Mouse (Mus musculus): Measurements from ENCODE around the gene Lalba.

DNA sequence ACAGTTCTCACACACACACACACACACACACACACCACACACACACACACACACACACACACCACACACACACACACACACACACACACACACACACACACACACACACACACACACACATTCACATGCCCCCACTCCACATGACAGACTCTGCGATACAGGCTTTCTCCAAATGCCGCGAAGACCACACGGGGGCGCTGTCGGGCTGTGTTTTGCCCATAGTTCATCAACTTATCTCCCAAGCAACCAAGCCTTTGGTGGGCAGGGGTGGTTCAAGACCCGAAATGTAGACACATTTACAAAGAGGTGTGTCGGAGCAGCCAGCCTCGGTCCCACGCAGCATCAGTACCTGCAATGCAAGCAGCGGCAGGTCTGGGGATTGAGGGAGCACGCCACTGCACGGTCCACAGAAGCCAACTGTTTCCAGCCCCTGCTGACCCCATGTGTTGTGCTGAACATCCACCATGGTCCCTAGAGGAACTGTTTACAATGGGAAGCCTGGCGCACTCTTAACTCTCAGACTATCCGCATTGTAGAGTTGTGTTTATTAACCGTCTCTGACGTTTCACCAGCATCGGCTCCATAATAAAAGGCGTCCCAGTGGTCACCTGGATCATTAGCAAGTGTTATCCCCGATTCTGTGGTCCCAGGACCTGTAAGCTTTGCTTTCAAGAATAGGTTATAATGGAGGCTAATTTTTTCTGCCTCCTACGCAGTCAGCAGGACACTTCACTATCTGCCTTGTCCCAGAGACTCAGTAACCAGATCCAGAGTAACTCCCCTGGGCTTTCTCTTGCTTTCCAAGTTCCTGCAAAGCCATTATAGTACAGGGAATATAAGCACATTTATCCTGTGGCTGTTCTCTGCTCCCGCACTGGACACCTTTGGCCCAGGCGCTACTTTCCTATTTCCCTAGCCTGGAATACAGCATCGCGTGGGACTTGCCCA lies 28.2 kb upstream of the Lalba start:
- TF ChIP-seq CTCF (conservative IDR thresholded peaks at IDR 0.05 in 1 of 2, IDR thresholded peaks at IDR 0.05 in 1 of 2; ENCODE audit: low read depth in 2 of 2, low read length in 2 of 2) (peak; percentile 58 to 89), TCF12 (IDR thresholded peaks at IDR 0.05; ENCODE audit: low read depth, low read length) (no peak), MAFK (IDR thresholded peaks at IDR 0.05; ENCODE audit: insufficient replicate concordance, low read length) (no peak), MAZ (IDR thresholded peaks at IDR 0.05; ENCODE audit: low read depth, low read length) (peak; percentile 77), MEF2A (IDR thresholded peaks at IDR 0.05; ENCODE audit: borderline replicate concordance, low read depth, low read length) (0 out of 2 replicates have a peak, but pooled peaks have one; percentile 33), POLR2A (IDR thresholded peaks at IDR 0.05; ENCODE audit: low read depth, low read length) (no peak)

Data from CH12.LX (cell line).